Mouse (Mus musculus): ENCODE measurements around the gene Vti1a. TPM values are rescaled to one million over a fixed set of nuclear protein-coding genes. Genes with fewer than 3 reads are reported as not detected.

Gene Vti1a
- total and polyA plus RNA-seq, 3 experiments = 7.7 to 33.2 (median 33.0) TPM

- Histone ChIP-seq H3K4me3 (ENCODE audit: low read depth, low read length) (no peak overlapping the region), H3K36me3 (replicated peaks) (peaks cover 93% of the 10 kb centered on the region), H3K27me3 (ENCODE audit: insufficient read depth, low read length) (no peaks in the 10 kb centered on the region), H3K4me1 (ENCODE audit: insufficient read depth, low read depth, low read length) (peaks cover 13% of the 10 kb centered on the region), H3K9me3 (replicated peaks) (no peaks in the 10 kb centered on the region)
- DNase-seq (ENCODE audit: low spot score) (no peak), ATAC-seq (ENCODE audit: extremely low read depth, insufficient number of reproducible peaks, low FRiP score, poor library complexity, severe bottlenecking) (no peak)
- TF ChIP-seq CTCF (IDR thresholded peaks at IDR 0.05; ENCODE audit: low read depth, low read length) = no peak
- TF ChIP-seq POLR2AphosphoS5 (IDR thresholded peaks at IDR 0.05; ENCODE audit: insufficient replicate concordance, low read depth, low read length) = no peak
These were observed 23.8 kb upstream of the Vti1a start for GRCm38 (mm10) chr19:55292210-55292850.

DNA sequence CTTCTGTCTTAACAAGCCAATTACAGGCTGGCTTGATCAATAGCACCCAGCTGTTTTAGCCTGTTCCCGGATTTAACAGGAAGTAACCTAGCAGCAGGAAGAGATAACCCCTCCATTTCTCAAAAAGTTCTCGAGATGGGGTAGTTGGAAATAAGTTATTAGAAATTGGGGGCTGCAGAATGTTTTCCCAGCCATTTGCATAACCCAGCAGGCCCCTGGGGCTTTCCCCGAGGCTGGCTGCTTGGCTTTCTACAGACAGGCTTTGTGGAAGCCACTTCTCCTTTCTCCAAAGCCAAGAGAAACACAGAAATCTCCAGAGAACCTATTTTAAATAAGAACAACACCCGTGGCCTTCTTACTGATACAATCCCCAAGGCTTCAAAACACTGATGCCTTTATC is 22.9 kb upstream of the Vti1a start:
- DNase-seq (ENCODE audit: low spot score) (no peak), ATAC-seq (ENCODE audit: extremely low read depth, insufficient number of reproducible peaks, low FRiP score, poor library complexity, severe bottlenecking) (no peak)
- peaks cover 92% of the 10 kb centered on the region for H3K36me3 ChIP-seq (replicated peaks)
- no peaks in the 10 kb centered on the region for H3K9me3 ChIP-seq (replicated peaks)
- peaks cover 13% of the 10 kb centered on the region for H3K4me1 ChIP-seq (ENCODE audit: insufficient read depth, low read depth, low read length)
- TF ChIP-seq GATA2 (IDR thresholded peaks at IDR 0.05; ENCODE audit: borderline replicate concordance, low read depth, low read length) = no peak
- H3K27me3 ChIP-seq (ENCODE audit: insufficient read depth, low read length) = no peaks in the 10 kb centered on the region
- H3K4me3 ChIP-seq (ENCODE audit: low read depth, low read length) = no peak overlapping the region

- peaks cover 26% of the 10 kb centered on the region for H3K4me1 ChIP-seq (ENCODE audit: insufficient read depth, low read depth, low read length)
- H3K9me3 ChIP-seq (replicated peaks) = no peaks in the 10 kb centered on the region
- H3K27me3 ChIP-seq (ENCODE audit: insufficient read depth, low read length) = no peaks in the 10 kb centered on the region
- TF ChIP-seq TAL1 (conservative IDR thresholded peaks at IDR 0.05; ENCODE audit: low read depth, low read length) = no peak
- no peak for TF ChIP-seq GATA1 (IDR thresholded peaks at IDR 0.05; ENCODE audit: borderline replicate concordance, low read length)
- TF ChIP-seq CTCF (IDR thresholded peaks at IDR 0.05; ENCODE audit: low read depth, low read length) = no peak
- no peak for TF ChIP-seq POLR2AphosphoS5 (IDR thresholded peaks at IDR 0.05; ENCODE audit: insufficient replicate concordance, low read depth, low read length)
- no peak for TF ChIP-seq GATA2 (IDR thresholded peaks at IDR 0.05; ENCODE audit: borderline replicate concordance, low read depth, low read length)
- no peak overlapping the region for H3K4me3 ChIP-seq (ENCODE audit: low read depth, low read length)
- DNase-seq (ENCODE audit: low spot score) (no peak), ATAC-seq (ENCODE audit: extremely low read depth, insufficient number of reproducible peaks, low FRiP score, poor library complexity, severe bottlenecking) (no peak)
- H3K36me3 ChIP-seq (replicated peaks) = peaks cover 88% of the 10 kb centered on the region
These were observed 21.0 kb upstream of the Vti1a start for GRCm38 (mm10) chr19:55295075-55295474.

GRCm38 (mm10) chr19:55295556-55295955 is 20.5 kb upstream of the Vti1a start:
- Histone ChIP-seq H3K36me3 (replicated peaks) (peaks cover 88% of the 10 kb centered on the region), H3K4me1 (ENCODE audit: insufficient read depth, low read depth, low read length) (peaks cover 28% of the 10 kb centered on the region), H3K27me3 (ENCODE audit: insufficient read depth, low read length) (no peaks in the 10 kb centered on the region), H3K9me3 (replicated peaks) (no peaks in the 10 kb centered on the region), H3K4me3 (ENCODE audit: low read depth, low read length) (no peak overlapping the region)
- DNase-seq (ENCODE audit: low spot score) (no peak), ATAC-seq (ENCODE audit: extremely low read depth, insufficient number of reproducible peaks, low FRiP score, poor library complexity, severe bottlenecking) (no peak)
- TF ChIP-seq GATA2 (IDR thresholded peaks at IDR 0.05; ENCODE audit: borderline replicate concordance, low read depth, low read length) (no peak), CTCF (IDR thresholded peaks at IDR 0.05; ENCODE audit: low read depth, low read length) (no peak), TAL1 (conservative IDR thresholded peaks at IDR 0.05; ENCODE audit: low read depth, low read length) (no peak), GATA1 (IDR thresholded peaks at IDR 0.05; ENCODE audit: borderline replicate concordance, low read length) (no peak), POLR2AphosphoS5 (IDR thresholded peaks at IDR 0.05; ENCODE audit: insufficient replicate concordance, low read depth, low read length) (no peak)

GRCm38 (mm10) chr19:55296301-55296700 is 19.8 kb upstream of the Vti1a start:
- ATAC-seq (ENCODE audit: extremely low read depth, insufficient number of reproducible peaks, low FRiP score, poor library complexity, severe bottlenecking) (no peak), DNase-seq (ENCODE audit: low spot score) (no peak)
- no peaks in the 10 kb centered on the region for H3K9me3 ChIP-seq (replicated peaks)
- no peak overlapping the region for H3K4me3 ChIP-seq (ENCODE audit: low read depth, low read length)
- H3K27me3 ChIP-seq (ENCODE audit: insufficient read depth, low read length) = no peaks in the 10 kb centered on the region
- H3K36me3 ChIP-seq (replicated peaks) = peaks cover 88% of the 10 kb centered on the region
- H3K4me1 ChIP-seq (ENCODE audit: insufficient read depth, low read depth, low read length) = peaks cover 28% of the 10 kb centered on the region
- TF ChIP-seq GATA1 (IDR thresholded peaks at IDR 0.05; ENCODE audit: borderline replicate concordance, low read length) (no peak), GATA2 (IDR thresholded peaks at IDR 0.05; ENCODE audit: borderline replicate concordance, low read depth, low read length) (no peak), TAL1 (conservative IDR thresholded peaks at IDR 0.05; ENCODE audit: low read depth, low read length) (no peak), CTCF (IDR thresholded peaks at IDR 0.05; ENCODE audit: low read depth, low read length) (no peak), POLR2AphosphoS5 (IDR thresholded peaks at IDR 0.05; ENCODE audit: insufficient replicate concordance, low read depth, low read length) (no peak)

DNA sequence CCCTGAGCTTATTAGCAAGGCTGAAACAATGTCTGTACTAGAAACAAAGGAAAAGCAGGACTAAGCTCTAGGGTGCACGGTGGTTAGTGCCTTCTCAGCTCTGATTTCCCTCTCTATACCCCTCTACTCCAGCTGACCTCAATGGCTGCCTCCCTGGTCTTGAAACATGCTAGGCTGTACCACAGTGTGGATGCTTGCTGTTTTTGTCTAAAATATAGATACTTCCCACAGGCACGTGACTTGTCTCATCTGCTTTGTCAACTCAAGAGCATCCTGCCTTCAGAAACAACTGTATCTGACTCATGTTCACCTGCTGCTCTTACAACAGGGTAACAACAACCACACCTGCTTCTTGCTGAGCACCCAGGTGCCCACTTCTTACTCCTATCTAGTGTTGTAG is 18.6 kb upstream of the Vti1a start:
- H3K36me3 ChIP-seq (replicated peaks) = peaks cover 91% of the 10 kb centered on the region
- TF ChIP-seq GATA2 (IDR thresholded peaks at IDR 0.05; ENCODE audit: borderline replicate concordance, low read depth, low read length) = no peak
- ATAC-seq (ENCODE audit: extremely low read depth, insufficient number of reproducible peaks, low FRiP score, poor library complexity, severe bottlenecking) (no peak), DNase-seq (ENCODE audit: low spot score) (no peak)
- H3K9me3 ChIP-seq (replicated peaks) = no peaks in the 10 kb centered on the region
- H3K4me3 ChIP-seq (ENCODE audit: low read depth, low read length) = no peak overlapping the region
- H3K4me1 ChIP-seq (ENCODE audit: insufficient read depth, low read depth, low read length) = peaks cover 28% of the 10 kb centered on the region
- no peaks in the 10 kb centered on the region for H3K27me3 ChIP-seq (ENCODE audit: insufficient read depth, low read length)

- DNase-seq (ENCODE audit: low spot score) (no peak), ATAC-seq (ENCODE audit: extremely low read depth, insufficient number of reproducible peaks, low FRiP score, poor library complexity, severe bottlenecking) (no peak)
- Histone ChIP-seq H3K36me3 (replicated peaks) (peaks cover 92% of the 10 kb centered on the region), H3K27me3 (ENCODE audit: insufficient read depth, low read length) (no peaks in the 10 kb centered on the region), H3K4me3 (ENCODE audit: low read depth, low read length) (no peak overlapping the region), H3K9me3 (replicated peaks) (no peaks in the 10 kb centered on the region), H3K4me1 (ENCODE audit: insufficient read depth, low read depth, low read length) (peaks cover 28% of the 10 kb centered on the region)
- no peak for TF ChIP-seq POLR2AphosphoS5 (IDR thresholded peaks at IDR 0.05; ENCODE audit: insufficient replicate concordance, low read depth, low read length)
- TF ChIP-seq CTCF (IDR thresholded peaks at IDR 0.05; ENCODE audit: low read depth, low read length) = no peak
- TF ChIP-seq TAL1 (conservative IDR thresholded peaks at IDR 0.05; ENCODE audit: low read depth, low read length) = no peak
- TF ChIP-seq GATA1 (IDR thresholded peaks at IDR 0.05; ENCODE audit: borderline replicate concordance, low read length) = no peak
- TF ChIP-seq GATA2 (IDR thresholded peaks at IDR 0.05; ENCODE audit: borderline replicate concordance, low read depth, low read length) = no peak
These were observed 18.1 kb upstream of the Vti1a start for GRCm38 (mm10) chr19:55297961-55298360.
